Mouse (Mus musculus): ENCODE measurements at regions not wholly inside any gene's neighbourhood (a gene's known extent, or its start where the extent isn't known, plus 50 kb on each side); places are given as distances from the start of the nearest gene placed in this dataset.
"Not testable (repeated sequence)": the region's sequence is repeated elsewhere in the genome, so short reads cannot be mapped to it uniquely, and the experiment has no call there.

DNA sequence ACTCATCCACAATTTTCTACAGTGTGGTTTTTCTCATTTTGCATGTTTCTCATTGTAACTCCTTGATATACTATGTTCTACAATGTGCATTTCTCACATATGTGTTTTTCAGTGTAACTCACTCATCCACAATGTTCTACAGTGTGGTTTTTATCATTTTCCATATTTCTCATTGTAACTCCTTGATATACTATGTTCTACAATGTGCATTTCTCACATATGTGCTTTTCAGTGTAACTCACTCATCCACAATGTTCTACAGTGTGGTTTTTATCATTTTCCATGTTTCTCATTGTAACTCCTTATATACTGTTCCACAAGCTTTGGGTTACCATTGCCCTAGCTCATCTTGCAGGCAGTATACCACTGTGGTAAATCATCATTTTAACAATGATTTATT lies 450.9 kb upstream of the Tnc start:
- not testable (repeated sequence) for TF ChIP-seq MAX (IDR thresholded peaks at IDR 0.05; ENCODE audit: low read length); EP300 (IDR thresholded peaks at IDR 0.05; ENCODE audit: low read length); CTCF (conservative IDR thresholded peaks at IDR 0.05 in 1 of 2, IDR thresholded peaks at IDR 0.05 in 1 of 2; ENCODE audit: low read depth in 2 of 2, low read length in 2 of 2); POLR2AphosphoS2 (IDR thresholded peaks at IDR 0.05; ENCODE audit: low read depth, low read length); POLR2A (IDR thresholded peaks at IDR 0.05; ENCODE audit: low read depth, low read length); RCOR1 (conservative IDR thresholded peaks at IDR 0.05; ENCODE audit: low read depth, low read length); CHD1 (IDR thresholded peaks at IDR 0.05; ENCODE audit: low read depth, low read length); SIN3A (IDR thresholded peaks at IDR 0.05; ENCODE audit: low read length); ELF1 (IDR thresholded peaks at IDR 0.05; ENCODE audit: low read depth, low read length); MXI1 (IDR thresholded peaks at IDR 0.05; ENCODE audit: low read depth, low read length)
